Mouse (Mus musculus) midbrain, embryonic 12.5 days (tissue): Measurements from ENCODE around the gene Bdh1. TPM values are rescaled to one million over a fixed set of nuclear protein-coding genes. Genes with fewer than 3 reads are reported as not detected.
A peak's percentile ranks its signal among the peaks of the same experiment; 100 is the strongest.
"Not testable (repeated sequence)": the region's sequence is repeated elsewhere in the genome, so short reads cannot be mapped to it uniquely, and the experiment has no call there.

Source experiments
- ATAC-seq: fragments of 200-750 bp; cut with Nextera tagmentation; 2 replicates; pipeline ENCODE4 v1.8.0; 2017; ENCODE audit warnings: low read depth, moderate TSS enrichment, moderate library complexity; ENCODE audit not compliant: low FRiP score
- H3K27ac ChIP-seq: fragments of 300-500 bp; sonication (generic); replicated peaks from 2 replicates; pipeline ENCODE4 v1.5.1; 2016; ENCODE audit warnings: mild to moderate bottlenecking
- H3K27me3 ChIP-seq: fragments of 300-500 bp; sonication (generic); 2 replicates; pipeline ENCODE4 v1.6.1; 2016; ENCODE audit warnings: mild to moderate bottlenecking
- H3K36me3 ChIP-seq: fragments of 300-500 bp; sonication (generic); 2 replicates; pipeline ENCODE4 v1.6.1; 2016
- H3K4me1 ChIP-seq: fragments of 300-500 bp; sonication (generic); 2 replicates; pipeline ENCODE4 v1.6.1; 2016
- H3K4me2 ChIP-seq: fragments of 300-500 bp; sonication (generic); replicated peaks from 2 replicates; pipeline ENCODE4 v1.6.1; 2016; ENCODE audit warnings: mild to moderate bottlenecking, moderate library complexity
- H3K4me3 ChIP-seq: fragments of 300-500 bp; sonication (generic); 2 replicates; pipeline ENCODE4 v1.5.1; 2016; ENCODE audit warnings: mild to moderate bottlenecking
- H3K9ac ChIP-seq: fragments of 300-500 bp; sonication (generic); replicated peaks from 2 replicates; pipeline ENCODE4 v1.6.1; 2016; ENCODE audit warnings: mild to moderate bottlenecking, moderate library complexity
- H3K9me3 ChIP-seq: fragments of 300-500 bp; sonication (generic); 2 replicates; pipeline ENCODE4 v1.6.1; 2016; ENCODE audit warnings: mild to moderate bottlenecking
- WGBS: fragments of 180-500 bp; shearing (Covaris S2); methylation state at CpG from one replicate; pipeline ENCODE4 v1.1.7; 2016; 5-methylcytosine and 5-hydroxymethylcytosine counted together
- polyA plus RNA-seq: library from polyadenylated mRNA; unstranded; fragments of >200 nt; fragmentation: Nextera tagmentation; extraction: Ambion mirVana; gene quantifications from 2 replicates; pipeline ENCODE4 v1.2.1, GENCODE M21; 2016

Bdh1 gene
- polyA plus RNA-seq, 1 experiment from 2014 or later = 36.2 TPM

- Histone ChIP-seq H3K4me3 (no peak overlapping the region), H3K27ac (no peak overlapping the region), H3K36me3 (peaks cover 3% of the 10 kb centered on the region; the same call in 1 of the 2 replicates), H3K9ac (no peak overlapping the region), H3K4me2 (no peak overlapping the region), H3K4me1 (peaks cover 6% of the 10 kb centered on the region; the same call in 1 of the 2 replicates), H3K9me3 (no peaks in the 10 kb centered on the region), H3K27me3 (no peaks in the 10 kb centered on the region)
- WGBS = 91% methylated on average over 4 of the region's 4 CpGs
- no peak for ATAC-seq
Measured at GRCm38 (mm10) chr16:31454013-31454412, 31.9 kb downstream of the Bdh1 start.

- 78% methylated on average over 20 of the region's 21 CpGs for WGBS
- Histone ChIP-seq H3K36me3 (peaks cover 3% of the 10 kb centered on the region; the same call in 1 of the 2 replicates), H3K27me3 (no peaks in the 10 kb centered on the region), H3K4me3 (no peak overlapping the region), H3K4me2 (no peak overlapping the region), H3K4me1 (peaks cover 6% of the 10 kb centered on the region; the same call in 1 of the 2 replicates), H3K9ac (no peak overlapping the region), H3K9me3 (no peaks in the 10 kb centered on the region), H3K27ac (no peak overlapping the region)
- no peak for ATAC-seq
Measured at GRCm38 (mm10) chr16:31455276-31456045, 33.4 kb downstream of the Bdh1 start.

- H3K4me3 ChIP-seq = peak overlapping the region; percentile 33
- ATAC-seq = peak; percentile 69
- 4% methylated on average over 17 of the region's 17 CpGs for WGBS
Measured at GRCm38 (mm10) chr16:31458229-31458918, 36.3 kb downstream of the Bdh1 start.

GRCm38 (mm10) chr16:31459968-31460461, 37.9 kb downstream of the Bdh1 start:
- H3K9me3 ChIP-seq = no peaks in the 10 kb centered on the region
- H3K27ac ChIP-seq = no peak overlapping the region
- no peak overlapping the region for H3K4me3 ChIP-seq
- peaks cover 16% of the 10 kb centered on the region for H3K27me3 ChIP-seq
- no peak overlapping the region for H3K9ac ChIP-seq
- H3K4me2 ChIP-seq = no peak overlapping the region
- WGBS = 32% methylated on average over 10 of the region's 10 CpGs
- no peak for ATAC-seq
- peaks cover 3% of the 10 kb centered on the region; the same call in 1 of the 2 replicates for H3K36me3 ChIP-seq
- H3K4me1 ChIP-seq = peaks cover 6% of the 10 kb centered on the region; the same call in 1 of the 2 replicates

More at GRCm38 (mm10) chr16:31458229-31458918, 36.3 kb downstream of the Bdh1 start:
- peak overlapping the region; percentile 46; the same call in 1 of the 2 replicates for H3K27ac ChIP-seq
- H3K4me1 ChIP-seq = peaks cover 6% of the 10 kb centered on the region; the same call in 1 of the 2 replicates
- peaks cover 3% of the 10 kb centered on the region; the same call in 1 of the 2 replicates for H3K36me3 ChIP-seq
- peaks cover 16% of the 10 kb centered on the region for H3K27me3 ChIP-seq
- H3K9ac ChIP-seq = peak overlapping the region; percentile 50
- H3K9me3 ChIP-seq = no peaks in the 10 kb centered on the region
- peak overlapping the region; percentile 51 for H3K4me2 ChIP-seq

- Histone ChIP-seq H3K4me3 (no peak overlapping the region), H3K9ac (no peak overlapping the region), H3K27ac (no peak overlapping the region), H3K27me3 (peaks cover 16% of the 10 kb centered on the region), H3K4me2 (no peak overlapping the region), H3K4me1 (peaks cover 6% of the 10 kb centered on the region; the same call in 1 of the 2 replicates), H3K36me3 (peaks cover 3% of the 10 kb centered on the region; the same call in 1 of the 2 replicates), H3K9me3 (no peaks in the 10 kb centered on the region)
- 64% methylated on average over 13 of the region's 13 CpGs for WGBS
- no peak for ATAC-seq
Measured at GRCm38 (mm10) chr16:31460506-31460905, 38.4 kb downstream of the Bdh1 start.

- 88% methylated on average over 5 of the region's 5 CpGs for WGBS
- H3K9me3 ChIP-seq = no peaks in the 10 kb centered on the region
- H3K9ac ChIP-seq = no peak overlapping the region
- peaks cover 3% of the 10 kb centered on the region; the same call in 1 of the 2 replicates for H3K36me3 ChIP-seq
- no peak for ATAC-seq
- no peak overlapping the region for H3K4me3 ChIP-seq
- no peak overlapping the region for H3K27ac ChIP-seq
- peaks cover 6% of the 10 kb centered on the region; the same call in 1 of the 2 replicates for H3K4me1 ChIP-seq
- peaks cover 16% of the 10 kb centered on the region for H3K27me3 ChIP-seq
- H3K4me2 ChIP-seq = no peak overlapping the region
Measured at GRCm38 (mm10) chr16:31461046-31461445, 39.0 kb downstream of the Bdh1 start.

- no peak for ATAC-seq
- H3K27me3 ChIP-seq = peaks cover 16% of the 10 kb centered on the region
- no peak overlapping the region for H3K27ac ChIP-seq
Measured at GRCm38 (mm10) chr16:31462113-31462687, 40.1 kb downstream of the Bdh1 start.

GRCm38 (mm10) chr16:31464953-31465352, 42.9 kb downstream of the Bdh1 start:
- H3K4me1 ChIP-seq = no peaks in the 10 kb centered on the region; the same call in 1 of the 2 replicates
- 95% methylated on average over 5 of the region's 5 CpGs for WGBS
- ATAC-seq = no peak
- no peak overlapping the region for H3K4me3 ChIP-seq
- peaks cover 16% of the 10 kb centered on the region for H3K27me3 ChIP-seq
- H3K9ac ChIP-seq = no peak overlapping the region
- no peak overlapping the region for H3K4me2 ChIP-seq
- H3K9me3 ChIP-seq = no peaks in the 10 kb centered on the region
- H3K36me3 ChIP-seq = no peaks in the 10 kb centered on the region
- no peak overlapping the region for H3K27ac ChIP-seq

More at GRCm38 (mm10) chr16:31462113-31462687, 40.1 kb downstream of the Bdh1 start:
- no peak overlapping the region for H3K4me3 ChIP-seq
- no peak overlapping the region for H3K4me2 ChIP-seq
- WGBS = 21% methylated on average over 11 of the region's 12 CpGs
- peaks cover 6% of the 10 kb centered on the region; the same call in 1 of the 2 replicates for H3K4me1 ChIP-seq
- H3K9ac ChIP-seq = no peak overlapping the region
- H3K36me3 ChIP-seq = no peaks in the 10 kb centered on the region
- no peaks in the 10 kb centered on the region for H3K9me3 ChIP-seq

GRCm38 (mm10) chr16:31465630-31466029, 43.5 kb downstream of the Bdh1 start:
- ATAC-seq = no peak
- Histone ChIP-seq H3K27me3 (peaks cover 16% of the 10 kb centered on the region), H3K36me3 (no peaks in the 10 kb centered on the region), H3K4me2 (no peak overlapping the region), H3K27ac (no peak overlapping the region), H3K9me3 (no peaks in the 10 kb centered on the region), H3K9ac (no peak overlapping the region), H3K4me1 (no peaks in the 10 kb centered on the region; the same call in 1 of the 2 replicates), H3K4me3 (no peak overlapping the region)
- WGBS = 38% methylated on average over 4 of the region's 4 CpGs

GRCm38 (mm10) chr16:31466106-31466505, 44.0 kb downstream of the Bdh1 start:
- H3K4me2 ChIP-seq = no peak overlapping the region
- H3K9ac ChIP-seq = no peak overlapping the region
- no peak overlapping the region for H3K4me3 ChIP-seq
- H3K9me3 ChIP-seq = no peaks in the 10 kb centered on the region
- H3K4me1 ChIP-seq = no peaks in the 10 kb centered on the region; the same call in 1 of the 2 replicates
- no peaks in the 10 kb centered on the region for H3K36me3 ChIP-seq
- ATAC-seq = no peak
- 88% methylated on average over 5 of the region's 5 CpGs for WGBS
- peaks cover 11% of the 10 kb centered on the region for H3K27me3 ChIP-seq
- no peak overlapping the region for H3K27ac ChIP-seq

- ATAC-seq, H3K4me2 ChIP-seq, H3K9me3 ChIP-seq, H3K27ac ChIP-seq, H3K4me3 ChIP-seq, H3K4me1 ChIP-seq, H3K36me3 ChIP-seq, H3K9ac ChIP-seq, H3K27me3 ChIP-seq: not testable (repeated sequence)
- WGBS = 93% methylated on average over 4 of the region's 4 CpGs
Measured at GRCm38 (mm10) chr16:31470819-31471218, 48.7 kb downstream of the Bdh1 start.
